Mouse (Mus musculus) mammary gland, adult 2 months (tissue): Measurements from ENCODE around the gene Gm17027. TPM values are rescaled to one million over a fixed set of nuclear protein-coding genes. Genes with fewer than 3 reads are reported as not detected.

Source experiments
- polyA plus RNA-seq: library from polyadenylated mRNA; depleted of rRNA; stranded (reverse); fragments of >200 nt; gene quantifications from 2 replicates; pipeline ENCODE4 v1.2.3, GENCODE M21; 2012; ENCODE audit warnings: low replicate concordance; rRNA removed

Gene Gm17027
- not detected in 2 replicates for polyA plus RNA-seq

GRCm38 (mm10) chr14:42162522-42162921, at the start of gene Gm17027:
Gene Gm17027 (minus strand): TSS chr14:42162622.

DNA sequence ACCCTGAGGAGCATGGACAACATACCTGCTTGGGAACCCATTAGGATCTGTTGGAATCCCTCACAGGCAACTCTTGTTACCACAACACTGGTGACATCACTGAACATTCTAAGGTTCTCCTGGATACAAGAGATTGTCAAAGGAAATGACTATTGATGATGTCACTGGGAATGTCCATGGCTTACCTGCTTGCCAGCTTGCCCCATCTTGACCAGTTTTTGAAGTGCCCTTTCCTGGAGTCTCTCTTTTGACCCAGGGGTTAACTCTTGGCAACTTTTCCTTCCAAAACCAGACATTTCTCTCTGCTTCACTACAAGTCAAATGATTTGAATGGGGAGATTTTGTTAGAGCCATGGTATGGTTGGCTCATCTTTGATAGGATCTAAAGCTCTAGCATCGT, 28.3 kb upstream of the Gm17027 start, which contains the start of gene Gm3573:
Gm3573 (minus strand) TSS at position 101 of the 400 bp plus-strand sequence.

GRCm38 (mm10) chr14:42117269-42117668, 45.2 kb downstream of the Gm17027 start, which contains the start of gene Gm7951:
Gene Gm7951 (minus strand): TSS chr14:42117369.

Other genes starting within 250 kb of the Gm17027 start
- not detected in 2 replicates for gene 1700049E17Rik1, start 237.7 kb downstream of the Gm17027 start, polyA plus RNA-seq
- not detected in 2 replicates for gene 1700024B05Rik, start 218.6 kb downstream of the Gm17027 start, polyA plus RNA-seq
- gene Gm6401, start 194.7 kb downstream of the Gm17027 start, polyA plus RNA-seq = not detected in 2 replicates
- not detected in 2 replicates for gene Gm3543, start 179.3 kb downstream of the Gm17027 start, polyA plus RNA-seq
- gene Gm7951, start 45.3 kb downstream of the Gm17027 start, polyA plus RNA-seq = not detected in 2 replicates
- not detected in 2 replicates for gene Gm3573, start 28.2 kb upstream of the Gm17027 start, polyA plus RNA-seq
- not detected in 2 replicates for gene Gm17026, start 97.4 kb upstream of the Gm17027 start, polyA plus RNA-seq
- not detected in 2 replicates for gene Gm9611, start 134.7 kb upstream of the Gm17027 start, polyA plus RNA-seq
- not detected in 2 replicates for gene Gm7995, start 147.6 kb upstream of the Gm17027 start, polyA plus RNA-seq